Mouse (Mus musculus) mouse embryonic stem cell (cell line): ENCODE data around the gene Map2k3.

Source experiments
- in situ Hi-C, 2 experiments: fragments of 300-500 bp; cut with MboI; formaldehyde crosslinking; loops; 1 replicate in 1 of 2; 3 replicates in 1 of 2; pipeline ENCODE4 v1.14.3; 2019 to 2020; ENCODE audit warnings: low sequenced_read_pairs in 2 of 2, low pct_unique_long_range_greater_than_20kb in 1 of 2, mixed read lengths in 1 of 2; ENCODE audit not compliant: unreplicated experiment in 1 of 2

The Map2k3 gene

GRCm38 (mm10) chr11:60922195-60922594, 9.6 kb upstream of the Map2k3 start:
- in situ Hi-C loops = no loop called here

GRCm38 (mm10) chr11:60922964-60923363, 8.9 kb upstream of the Map2k3 start:
- in situ Hi-C loops = no loop called here

- in situ Hi-C loops = no loop called here
These were observed 7.3 kb upstream of the Map2k3 start for GRCm38 (mm10) chr11:60924498-60924897.

- in situ Hi-C loops = no loop called here
These were observed 6.9 kb upstream of the Map2k3 start for GRCm38 (mm10) chr11:60924981-60925380.

- in situ Hi-C loops = no loop called here
These were observed 4.6 kb upstream of the Map2k3 start for GRCm38 (mm10) chr11:60927264-60927663.

DNA sequence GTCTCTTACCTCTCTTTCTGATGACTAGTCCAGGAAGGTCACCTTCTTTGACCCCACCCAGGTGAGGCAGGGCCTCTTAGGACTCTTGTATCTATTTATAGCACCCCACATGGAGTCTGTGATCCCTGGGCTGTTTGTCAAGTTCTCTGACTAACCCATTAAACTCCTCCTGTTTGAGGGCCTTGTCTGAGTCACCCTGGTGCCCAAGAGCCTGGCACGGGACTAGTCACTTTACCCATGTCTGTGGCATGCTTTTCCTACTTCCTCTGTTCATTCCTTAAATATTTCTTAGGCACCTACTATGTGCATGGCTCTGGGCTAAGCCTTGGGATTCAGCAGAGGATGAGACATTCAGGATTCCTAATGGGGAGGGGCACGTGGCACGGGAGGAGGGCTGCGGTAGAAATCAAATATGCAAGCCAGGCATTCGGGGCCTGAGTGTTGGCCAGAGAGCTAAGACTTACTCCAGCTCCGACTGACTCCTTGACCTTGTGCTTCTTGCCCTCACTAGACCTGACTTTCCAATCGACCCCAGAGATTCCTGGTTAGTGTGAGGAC, 1.0 kb upstream of the Map2k3 start:
- in situ Hi-C loops = no loop called here

DNA sequence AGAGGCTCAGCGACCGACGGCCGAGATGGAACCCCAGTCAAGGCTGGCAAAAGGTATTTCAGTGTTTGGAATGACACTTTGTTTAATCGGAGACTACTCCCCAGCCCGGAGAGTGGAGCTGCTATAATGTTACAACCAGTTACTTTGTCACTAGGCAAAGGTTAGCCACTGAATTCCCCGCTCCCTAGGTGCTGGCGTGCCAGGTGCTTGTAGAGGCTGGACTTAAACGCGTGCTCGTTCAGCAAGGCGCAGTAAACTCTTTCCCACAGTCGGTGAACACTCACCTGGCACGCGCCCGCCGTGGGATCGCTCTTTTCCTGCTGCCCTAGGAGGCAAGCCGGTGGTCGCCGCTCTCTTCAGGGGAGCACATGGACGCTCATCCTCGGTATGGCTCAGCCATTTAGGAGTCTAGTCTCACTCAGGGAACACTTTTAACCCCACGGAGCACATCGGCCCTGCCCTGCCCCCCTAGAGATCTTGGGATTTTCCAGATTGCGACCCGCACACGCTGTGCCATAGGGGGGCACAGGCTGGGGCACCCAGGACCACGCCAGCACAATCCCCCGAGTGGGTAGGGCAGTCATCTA, 458 bp upstream of the Map2k3 start:
- in situ Hi-C loops = no loop called here

DNA sequence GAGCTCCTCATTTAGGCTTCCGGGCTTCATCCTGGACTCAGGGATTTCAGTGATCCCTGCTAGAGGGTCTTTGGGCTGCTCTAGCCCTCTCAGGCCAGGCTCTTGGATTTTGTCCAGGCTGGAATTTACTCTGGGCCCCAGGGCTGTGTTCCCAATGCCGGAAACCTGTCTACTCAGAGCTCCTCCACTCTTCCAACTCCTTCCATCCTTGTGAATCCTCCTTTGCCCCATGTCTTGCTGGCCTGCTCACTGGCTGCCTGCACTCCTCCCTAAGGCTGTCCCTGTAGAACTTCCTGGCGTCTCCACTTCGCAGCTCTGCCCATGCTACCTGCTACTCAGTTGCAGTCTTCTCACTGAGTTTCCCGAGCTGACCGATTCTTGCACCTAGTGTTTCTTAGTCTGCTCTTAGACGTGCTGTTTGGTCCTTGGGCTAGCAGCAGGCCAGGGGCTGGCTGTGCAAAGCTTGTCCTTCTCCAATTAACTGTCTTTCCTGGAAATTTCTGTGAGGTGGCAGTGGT, 729 bp downstream of the Map2k3 start:
- in situ Hi-C loops = no loop called here

DNA sequence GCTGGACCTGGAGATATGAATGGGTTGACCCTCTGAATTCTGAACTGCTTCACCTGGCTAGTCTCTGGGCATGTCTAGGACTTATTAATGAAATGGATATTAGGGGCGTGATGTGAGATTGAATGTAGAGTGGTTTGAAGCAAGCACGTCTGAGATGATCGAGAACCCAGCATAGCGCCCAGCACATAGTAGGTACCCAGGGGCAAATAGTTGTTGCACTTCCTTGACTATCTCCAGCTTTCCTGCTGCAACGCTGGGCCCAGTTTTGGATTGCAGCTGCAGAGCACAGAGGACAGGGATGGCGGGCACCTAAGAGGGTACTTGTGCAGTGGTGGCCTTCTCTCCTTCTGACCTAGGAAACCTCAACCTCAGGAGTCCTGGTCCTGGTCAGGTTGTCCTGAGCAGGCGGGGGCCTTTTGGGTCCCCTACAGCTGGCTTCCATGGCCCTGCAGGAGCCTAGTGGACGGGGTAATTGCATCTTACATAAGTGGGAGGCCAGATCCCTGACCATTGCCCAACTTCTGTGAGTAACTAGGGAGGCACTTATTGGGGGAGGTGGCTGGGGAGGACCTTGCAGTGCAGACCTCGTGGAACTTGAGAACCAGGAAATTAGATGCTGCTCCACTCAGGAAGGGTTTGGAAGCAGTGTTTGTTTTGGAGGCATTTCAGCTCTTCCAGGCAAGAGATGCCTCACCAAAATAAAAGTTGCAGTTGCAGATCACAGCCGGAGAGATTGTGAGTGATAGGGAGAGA, 1.5 kb downstream of the Map2k3 start:
- in situ Hi-C loops = no loop called here

- in situ Hi-C loops = no loop called here
These were observed 3.0 kb downstream of the Map2k3 start for GRCm38 (mm10) chr11:60934795-60935194.

- in situ Hi-C loops = no loop called here
These were observed 3.6 kb downstream of the Map2k3 start for GRCm38 (mm10) chr11:60935326-60935974.

GRCm38 (mm10) chr11:60935975-60936373, 4.1 kb downstream of the Map2k3 start:
- in situ Hi-C loops = no loop called here

DNA sequence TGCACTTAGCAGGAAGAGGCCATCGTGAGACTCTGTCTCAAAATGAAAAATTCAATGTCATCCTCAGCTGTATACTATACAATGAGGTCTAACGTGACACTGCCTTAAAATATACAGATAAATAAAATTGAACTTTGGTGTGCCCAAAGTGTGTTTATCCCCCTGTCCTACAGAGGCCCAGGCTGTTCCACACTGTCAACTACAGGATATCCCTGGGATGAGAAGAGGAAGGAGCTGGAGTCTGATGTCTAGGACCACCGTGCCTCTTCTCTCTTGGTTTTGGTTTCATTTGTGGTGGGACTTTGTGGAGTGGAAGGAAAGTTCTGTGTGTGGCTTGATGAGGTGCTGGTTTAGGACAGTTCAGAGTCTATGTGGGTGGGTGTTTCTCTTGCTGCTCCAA, 5.8 kb downstream of the Map2k3 start:
- in situ Hi-C loops = no loop called here

DNA sequence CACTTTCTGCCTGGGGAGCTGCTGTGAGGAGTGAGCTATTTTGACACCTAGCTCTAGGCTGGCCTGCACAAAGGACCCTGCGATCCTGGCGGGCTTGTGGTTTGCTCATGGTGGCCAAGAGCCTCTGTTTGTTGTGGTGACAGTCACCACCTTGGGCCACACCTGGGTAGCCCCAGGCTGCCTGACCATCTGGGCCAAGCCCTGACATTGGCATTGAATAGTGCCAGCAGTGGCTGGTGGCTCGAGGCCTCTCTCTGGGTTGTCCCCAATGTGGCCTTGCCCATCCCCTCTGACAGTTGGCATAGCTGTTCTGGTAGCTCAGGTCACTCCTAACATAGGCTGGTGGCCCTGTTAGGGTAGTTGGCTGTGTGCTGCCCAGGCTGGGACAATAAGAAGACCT, 7.7 kb downstream of the Map2k3 start:
- in situ Hi-C loops = no loop called here

GRCm38 (mm10) chr11:60940501-60940900, 8.7 kb downstream of the Map2k3 start:
- in situ Hi-C loops = no loop called here

- in situ Hi-C loops = no loop called here
These were observed 9.5 kb downstream of the Map2k3 start for GRCm38 (mm10) chr11:60941370-60941769.

DNA sequence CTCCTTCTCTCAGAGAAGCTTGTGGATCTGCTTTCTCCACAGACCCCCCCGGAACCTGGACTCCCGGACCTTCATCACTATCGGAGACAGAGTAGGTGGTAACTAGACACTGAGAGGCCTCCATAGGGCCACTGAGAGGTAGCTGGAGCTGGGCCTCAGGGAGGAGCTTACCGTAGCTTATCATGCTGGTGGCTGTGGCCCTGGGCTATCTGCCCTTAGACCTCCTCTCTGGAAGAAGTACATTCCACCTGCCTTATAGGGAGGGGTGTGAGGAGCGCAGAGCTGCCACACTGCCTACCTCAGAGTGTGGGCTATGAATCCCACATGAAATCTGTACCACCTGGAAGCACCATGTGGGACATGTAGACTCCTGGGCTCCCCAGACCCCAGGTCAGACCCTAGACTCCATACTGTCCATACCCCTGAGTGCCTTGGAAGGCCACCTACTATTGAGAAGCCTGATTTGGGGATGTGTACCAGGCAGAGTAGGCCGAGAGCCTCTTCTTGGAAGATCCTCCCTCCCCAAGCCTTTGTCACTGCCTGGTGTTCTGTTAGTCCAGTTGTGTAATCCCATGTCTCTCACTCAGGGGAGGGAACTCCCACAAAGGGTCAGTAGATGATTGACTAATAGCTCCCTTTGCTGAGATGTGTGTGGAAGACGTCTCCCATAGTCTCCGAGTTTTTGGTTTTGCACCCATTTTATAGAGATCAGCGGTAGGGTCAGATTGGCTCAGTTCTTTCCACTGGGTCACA, 10.6 kb downstream of the Map2k3 start:
- in situ Hi-C loops = no loop called here

- in situ Hi-C loops = no loop called here
These were observed 13.2 kb downstream of the Map2k3 start for GRCm38 (mm10) chr11:60945003-60945402.

DNA sequence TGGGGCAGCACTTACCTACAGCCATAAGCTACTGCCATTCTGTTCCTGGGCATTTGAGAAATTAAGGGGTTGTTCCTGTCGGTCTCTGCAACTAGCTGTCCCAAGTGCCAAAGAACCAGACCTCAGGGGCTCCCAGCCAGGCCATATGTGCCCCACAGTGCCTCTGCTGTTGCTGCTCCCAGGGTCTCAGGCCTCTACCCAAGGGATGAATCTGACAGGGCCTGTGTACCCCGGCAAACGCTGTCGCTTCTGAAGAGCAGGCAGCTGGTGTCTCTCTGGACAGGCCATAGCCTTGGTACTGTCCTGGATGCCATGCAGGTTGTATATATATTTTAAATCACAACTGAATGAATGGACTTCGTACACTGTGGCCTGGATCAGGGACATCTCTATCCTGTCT, 20.1 kb downstream of the Map2k3 start:
- in situ Hi-C loops = no loop called here
